Mouse (Mus musculus) bone marrow, adult 2 months (tissue): Measurements from ENCODE around the gene Abhd14b.

Source experiments
- CTCF ChIP-seq: fragments of 200-500 bp; IDR thresholded peaks from 2 replicates; pipeline ENCODE4 v1.5.1; 2011; ENCODE audit warnings: low read length, control low read depth; ENCODE audit not compliant: control insufficient read depth, insufficient read depth
- POLR2A ChIP-seq: fragments of 200-500 bp; IDR thresholded peaks from 2 replicates; pipeline ENCODE4 v1.6.1; 2011; ENCODE audit warnings: low read depth, mild to moderate bottlenecking, control low read depth, low read length, borderline replicate concordance; ENCODE audit not compliant: control insufficient read depth

DNA sequence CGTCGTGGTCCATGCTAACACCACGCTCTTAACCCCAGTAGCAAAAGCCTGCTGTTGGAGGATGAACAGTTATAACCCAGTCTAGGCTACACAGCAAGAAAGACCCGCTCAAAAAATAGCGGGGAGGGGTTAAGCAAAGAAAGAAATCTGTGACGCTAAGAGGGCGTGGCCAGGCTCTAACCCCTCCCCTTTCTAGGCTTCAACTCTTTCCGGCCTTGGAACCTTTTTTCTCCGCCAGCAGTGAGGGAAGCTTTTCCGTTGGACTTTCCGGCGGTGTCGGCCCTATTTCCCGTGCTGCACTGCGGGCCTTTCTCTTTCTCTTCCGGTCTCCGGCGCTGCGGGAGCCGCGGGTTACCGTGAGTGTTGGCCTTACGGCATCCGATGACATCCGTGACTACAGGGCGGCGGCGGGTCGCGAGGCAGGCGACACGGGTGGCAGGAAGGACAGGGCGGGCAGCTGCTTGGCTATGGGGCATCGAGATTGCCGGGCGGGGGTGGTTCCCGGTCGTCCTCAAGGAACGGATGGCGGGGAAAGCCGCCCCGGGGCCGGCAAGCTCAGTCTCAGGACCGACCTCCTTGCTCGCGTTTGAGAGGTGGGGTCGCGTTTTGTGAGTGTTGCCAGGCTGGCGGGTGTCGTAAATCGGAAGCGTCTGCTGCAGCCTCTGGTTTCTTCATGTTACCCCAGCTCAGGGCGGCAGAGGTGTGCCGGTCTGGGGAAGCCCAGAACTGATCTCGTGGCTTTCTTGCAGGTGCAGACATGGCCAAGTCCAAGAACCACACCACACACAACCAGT lies 17.8 kb upstream of the Abhd14b start, which contains the start of gene Rpl29:
- no peak for TF ChIP-seq CTCF
- TF ChIP-seq POLR2A = peak; percentile 72; the same call in 1 of the 2 replicates
